ENCODE assay signal across 9 mouse cellular contexts in genomic region chr17:56467456-56467884, GRCm38 (mm10). TPM values are rescaled to one million over a fixed set of nuclear protein-coding genes. Genes with fewer than 3 reads are reported as not detected.
A peak's percentile ranks its signal among the peaks of the same experiment; 100 is the strongest.
DNase-seq lines count a peak whose midpoint lies in the region; ATAC-seq and TF ChIP-seq lines count a peak whose summit lies in the region.
"Had no signal": no experiment of that assay in that cellular context is flagged by ENCODE, and none has a peak within 500 bp of the region (broad histone marks: within the 10 kb centered on the region; RNA-seq: fewer than 3 reads in every experiment).

No protein-coding gene starts in this region.

- no peak for TF ChIP-seq POLR2A in kidney, adult 2 months (IDR thresholded peaks at IDR 0.05; ENCODE audit: low read depth, low read length)
- no peak for TF ChIP-seq POLR2A in small intestine, adult 2 months (IDR thresholded peaks at IDR 0.05; ENCODE audit: low read depth, low read length)

- no peak overlapping the region for H3K27ac ChIP-seq in kidney, adult 2 months (ENCODE audit: insufficient read depth, low read depth, low read length)
- peak overlapping the region; percentile 75 for H3K27ac ChIP-seq in lung, postnatal 0 days (ENCODE audit: low read length)
- H3K27ac ChIP-seq in small intestine, adult 2 months (ENCODE audit: insufficient read depth, low read depth, low read length): 0 out of 2 replicates have a peak overlapping the region, but pooled peaks have one; percentile 9
- H3K27ac ChIP-seq: liver, embryonic 15.5 days had no signal

- intact Hi-C loops in left cerebral cortex, postnatal 25 days (cut with DNase I): no loop called here

- ATAC-seq in lung, postnatal 0 days: peak; percentile 25

- H3K9ac ChIP-seq in lung, postnatal 0 days (replicated peaks; ENCODE audit: low read depth): no peak overlapping the region
- H3K9ac ChIP-seq: liver, embryonic 15.5 days had no signal

- no peaks in the 10 kb centered on the region for H3K27me3 ChIP-seq in kidney, adult 2 months (replicated peaks; ENCODE audit: control insufficient read depth, insufficient read depth, low read length)
- H3K27me3 ChIP-seq in lung, postnatal 0 days (replicated peaks; ENCODE audit: insufficient read depth, low read length): 0 out of 2 replicates have a peak, but pooled peaks cover 8% of the 10 kb centered on the region
- H3K27me3 ChIP-seq in small intestine, adult 2 months (ENCODE audit: control insufficient read depth, insufficient read depth, low read length): peaks cover 11% of the 10 kb centered on the region

- 39% methylated on average over 7 of the region's 7 CpGs for WGBS in kidney, adult 2 months
- WGBS in lung, postnatal 0 days: 7% methylated on average over 6 of the region's 7 CpGs
- WGBS in small intestine, adult 2 months: 27% methylated on average over 7 of the region's 7 CpGs

- DNase-seq in adrenal gland, postnatal 10 days: peak; percentile 54
- DNase-seq in adrenal gland, adult 2 months: no peak
- peak; percentile 55 to 67 for DNase-seq in left cerebral cortex, postnatal 25 days (ENCODE audit: low spot score in 2 of 2)
- DNase-seq in left cerebral cortex, adult 9 months (ENCODE audit: low spot score in 2 of 2): no peak
- DNase-seq in kidney, adult 2 months: peak; percentile 68
- peak; percentile 93 for DNase-seq in lung, postnatal 0 days (ENCODE audit: low spot score)
- no peak for DNase-seq in adrenal gland, adult 18-20 months (ENCODE audit: low spot score in 2 of 2)

- H3K4me1 ChIP-seq in kidney, adult 2 months (ENCODE audit: control insufficient read depth, insufficient read depth, low read length): no peaks in the 10 kb centered on the region
- H3K4me1 ChIP-seq in lung, postnatal 0 days (ENCODE audit: insufficient read depth, low read depth, low read length): peaks cover 16% of the 10 kb centered on the region; the same call in 1 of the 2 replicates
- H3K4me1 ChIP-seq in small intestine, adult 2 months (ENCODE audit: control insufficient read depth, insufficient read depth, insufficient read length, low read length): peaks cover 19% of the 10 kb centered on the region

- TF ChIP-seq EP300 in lung, postnatal 0 days (IDR thresholded peaks at IDR 0.05): peak; percentile 62

- peak overlapping the region; percentile 44 for H3K4me2 ChIP-seq in lung, postnatal 0 days (replicated peaks; ENCODE audit: low read depth, low read length)
- H3K4me2 ChIP-seq: liver, embryonic 15.5 days had no signal

- no peaks in the 10 kb centered on the region for H3K9me3 ChIP-seq in lung, postnatal 0 days (ENCODE audit: low read length)
- H3K9me3 ChIP-seq: liver, embryonic 15.5 days had no signal

- TF ChIP-seq CTCF in kidney, adult 2 months (conservative IDR thresholded peaks at IDR 0.05; ENCODE audit: insufficient read depth, insufficient read length, low read depth, low read length): no peak
- no peak for TF ChIP-seq CTCF in lung, postnatal 0 days (IDR thresholded peaks at IDR 0.05)
- TF ChIP-seq CTCF in small intestine, adult 2 months (IDR thresholded peaks at IDR 0.05; ENCODE audit: extremely low read depth, insufficient read length, insufficient replicate concordance, low read depth, low read length): no peak

- no peak overlapping the region for H3K4me3 ChIP-seq in kidney, adult 2 months (ENCODE audit: insufficient read depth, low read depth, low read length)
- H3K4me3 ChIP-seq in lung, postnatal 0 days (ENCODE audit: low read depth, low read length): no peak overlapping the region
- no peak overlapping the region for H3K4me3 ChIP-seq in small intestine, adult 2 months (ENCODE audit: low read depth, low read length)
- H3K4me3 ChIP-seq: liver, embryonic 15.5 days had no signal

- no peaks in the 10 kb centered on the region for H3K36me3 ChIP-seq in kidney, adult 2 months (ENCODE audit: control insufficient read depth, insufficient read depth, low read length)
- no peaks in the 10 kb centered on the region for H3K36me3 ChIP-seq in lung, postnatal 0 days (ENCODE audit: insufficient read depth, low read length)
- no peaks in the 10 kb centered on the region for H3K36me3 ChIP-seq in small intestine, adult 2 months (ENCODE audit: control insufficient read depth, insufficient read depth, low read length)
- H3K36me3 ChIP-seq: liver, embryonic 15.5 days had no signal

RNA-seq across cellular contexts. Expression of gene Ptprs, which starts 8.8 kb away (rescaled TPM):
- 100 to 1,000 TPM in 1 of 2 experiments, 10 to 100 TPM in 1; 77.1 to 106 TPM for total RNA-seq in adrenal gland, postnatal 10 days (2021)
- total RNA-seq in adrenal gland, adult 2 months (2021): 100 to 1,000 TPM; 149 to 249 TPM
- polyA plus RNA-seq in adrenal gland, adult 2 months (2012; rRNA removed): 573 and 605 TPM in 2 replicates
- 100 to 1,000 TPM; 621 to 622 TPM for total RNA-seq in left cerebral cortex, postnatal 25 days (2021)
- polyA plus RNA-seq in kidney, adult 2 months (2012; rRNA removed): 38.8 and 48.0 TPM in 2 replicates
- 25.6 and 29.6 TPM in 2 replicates for polyA plus RNA-seq in lung, postnatal 0 days (2015; fragmentation: Nextera tagmentation; extraction: Ambion mirVana)
- polyA plus RNA-seq in small intestine, adult 2 months (2012; rRNA removed): 42.5 and 54.1 TPM in 2 replicates
- total RNA-seq in adrenal gland, adult 18-20 months (2021): 100 to 1,000 TPM; 130 to 188 TPM

RNA-seq across cellular contexts. Expression of gene Znrf4, which starts 44.8 kb away (rescaled TPM):
- total RNA-seq in adrenal gland, postnatal 10 days (2021): not detected
- total RNA-seq in adrenal gland, adult 2 months (2021): not detected
- not detected in 2 replicates for polyA plus RNA-seq in adrenal gland, adult 2 months (2012; rRNA removed)
- total RNA-seq in left cerebral cortex, postnatal 25 days (2021): not detected
- 0.17 and 0.52 TPM in 2 replicates for polyA plus RNA-seq in kidney, adult 2 months (2012; rRNA removed)
- polyA plus RNA-seq in lung, postnatal 0 days (2015; fragmentation: Nextera tagmentation; extraction: Ambion mirVana): not detected in 2 replicates
- not detected in 2 replicates for polyA plus RNA-seq in small intestine, adult 2 months (2012; rRNA removed)
- total RNA-seq in adrenal gland, adult 18-20 months (2021): not detected
- polyA plus RNA-seq: liver, embryonic 15.5 days had no signal

Comparison
In these comparisons a context has a peak if more than half of its experiments do, and no peak if none do; other contexts are left out.
1. DNase-seq: peak in adrenal gland, postnatal 10 days (single experiment), left cerebral cortex, postnatal 25 days (2 of 2), kidney, adult 2 months (single experiment) and lung, postnatal 0 days (single experiment); none in adrenal gland, adult 2 months (single experiment), left cerebral cortex, adult 9 months (0 of 2) and adrenal gland, adult 18-20 months (0 of 2).